Comparison of ENCODE assay signal across 30 mouse cellular contexts in genomic region chr14:35270260-35270659, GRCm38 (mm10).
"Had no signal": no experiment of that assay in that cellular context is flagged by ENCODE, and none has a peak within 500 bp of the region (broad histone marks: within the 10 kb centered on the region; RNA-seq: fewer than 3 reads in every experiment).

No protein-coding gene starts in this region.

- H3K9me3 ChIP-seq: heart, embryonic 13.5 days; heart, embryonic 15.5 days; hindbrain, embryonic 13.5 days; hindbrain, embryonic 15.5 days; kidney, embryonic 15.5 days; limb, embryonic 10.5 days; limb, embryonic 12.5 days; liver, embryonic 13.5 days; liver, embryonic 15.5 days had no signal

- ATAC-seq: hindbrain, postnatal 0 days; intestine, embryonic 16.5 days; liver, postnatal 0 days had no signal

- H3K4me2 ChIP-seq: heart, embryonic 11.5 days; heart, embryonic 13.5 days; heart, embryonic 15.5 days; hindbrain, embryonic 13.5 days; hindbrain, embryonic 15.5 days; kidney, embryonic 15.5 days; limb, embryonic 12.5 days; liver, embryonic 11.5 days; liver, embryonic 13.5 days; liver, embryonic 15.5 days had no signal

- H3K27me3 ChIP-seq: heart, embryonic 13.5 days; heart, embryonic 15.5 days; hindbrain, embryonic 13.5 days; hindbrain, embryonic 15.5 days; kidney, embryonic 15.5 days; limb, embryonic 12.5 days; liver, embryonic 13.5 days; liver, embryonic 15.5 days had no signal

- H3K27ac ChIP-seq: gastrocnemius, adult 2 months; heart, adult 2 months; heart, embryonic 13.5 days; heart, embryonic 15.5 days; hindbrain, embryonic 13.5 days; hindbrain, embryonic 15.5 days; hindbrain, postnatal 0 days; kidney, embryonic 15.5 days; kidney, postnatal 0 days; limb, embryonic 10.5 days; limb, embryonic 12.5 days; liver, embryonic 13.5 days; liver, embryonic 15.5 days had no signal

- H3K9ac ChIP-seq: heart, embryonic 13.5 days; heart, embryonic 15.5 days; hindbrain, embryonic 13.5 days; hindbrain, embryonic 15.5 days; kidney, embryonic 15.5 days; limb, embryonic 12.5 days; liver, embryonic 13.5 days; liver, embryonic 15.5 days; liver, postnatal 0 days had no signal

- H3K36me3 ChIP-seq: heart, embryonic 13.5 days; heart, embryonic 15.5 days; hindbrain, embryonic 13.5 days; hindbrain, embryonic 15.5 days; kidney, embryonic 15.5 days; limb, embryonic 10.5 days; limb, embryonic 12.5 days; liver, embryonic 13.5 days; liver, embryonic 15.5 days had no signal

- DNase-seq: gastrocnemius, adult 2 months; gastrocnemius, postnatal 10 days; gastrocnemius, postnatal 25 days; heart, adult 11 months; heart, adult 2 months; heart, postnatal 14 days; heart, postnatal 36 days; kidney, adult 11 months; kidney, adult 2 months; kidney, adult 9 months; kidney, postnatal 14 days; kidney, postnatal 36 days; layer of hippocampus, adult 9-11 months; layer of hippocampus, postnatal 36 days; liver; liver, embryonic 13.5 days; liver, postnatal 0 days had no signal

- H3K4me1 ChIP-seq: heart, embryonic 13.5 days; heart, embryonic 15.5 days; hindbrain, embryonic 13.5 days; hindbrain, embryonic 15.5 days; kidney, embryonic 15.5 days; limb, embryonic 10.5 days; limb, embryonic 12.5 days; liver, embryonic 13.5 days; liver, embryonic 15.5 days had no signal

- H3K4me3 ChIP-seq: gastrocnemius, adult 2 months; heart, adult 2 months; heart, embryonic 13.5 days; heart, embryonic 15.5 days; hindbrain, embryonic 13.5 days; hindbrain, embryonic 15.5 days; kidney, embryonic 15.5 days; limb, embryonic 10.5 days; limb, embryonic 12.5 days; liver, embryonic 13.5 days; liver, embryonic 15.5 days had no signal
